32 mouse cellular contexts compared by ENCODE assay signal in genomic region chr19:26088318-26088717, GRCm38 (mm10).
"Had no signal": no experiment of that assay in that cellular context is flagged by ENCODE, and none has a peak within 500 bp of the region (broad histone marks: within the 10 kb centered on the region; RNA-seq: fewer than 3 reads in every experiment).

No protein-coding gene starts in this region.

- H3K27me3 ChIP-seq: limb, embryonic 12.5 days; limb, embryonic 13.5 days; limb, embryonic 15.5 days; liver, embryonic 12.5 days; liver, embryonic 13.5 days; liver, embryonic 15.5 days; lung, embryonic 15.5 days; megakaryocyte, embryonic 14.5 days; midbrain, embryonic 12.5 days; midbrain, embryonic 13.5 days; midbrain, embryonic 15.5 days; neural tube, embryonic 12.5 days had no signal

- H3K27ac ChIP-seq: limb, embryonic 10.5 days; limb, embryonic 12.5 days; limb, embryonic 13.5 days; limb, embryonic 15.5 days; liver, embryonic 12.5 days; liver, embryonic 13.5 days; liver, embryonic 14.5 days; liver, embryonic 15.5 days; lung, embryonic 15.5 days; macrophage; midbrain, embryonic 10.5 days; midbrain, embryonic 12.5 days; midbrain, embryonic 13.5 days; midbrain, embryonic 15.5 days; neural tube, embryonic 12.5 days had no signal

- ATAC-seq: liver, embryonic 12.5 days; liver, postnatal 0 days; lung, postnatal 0 days; midbrain, embryonic 13.5 days; midbrain, embryonic 15.5 days; midbrain, embryonic 16.5 days had no signal

- H3K4me1 ChIP-seq: limb, embryonic 10.5 days; limb, embryonic 12.5 days; limb, embryonic 13.5 days; limb, embryonic 15.5 days; liver, embryonic 12.5 days; liver, embryonic 13.5 days; liver, embryonic 15.5 days; lung, embryonic 15.5 days; megakaryocyte, embryonic 14.5 days; midbrain, embryonic 10.5 days; midbrain, embryonic 12.5 days; midbrain, embryonic 13.5 days; midbrain, embryonic 15.5 days; neural tube, embryonic 12.5 days had no signal

- H3K9ac ChIP-seq: limb, embryonic 12.5 days; limb, embryonic 13.5 days; limb, embryonic 15.5 days; liver, embryonic 12.5 days; liver, embryonic 13.5 days; liver, embryonic 14.5 days; liver, embryonic 15.5 days; liver, postnatal 0 days; lung, embryonic 14.5 days; lung, embryonic 15.5 days; midbrain, embryonic 12.5 days; midbrain, embryonic 13.5 days; midbrain, embryonic 15.5 days; neural tube, embryonic 12.5 days had no signal

- H3K36me3 ChIP-seq: limb, embryonic 10.5 days; limb, embryonic 12.5 days; limb, embryonic 13.5 days; limb, embryonic 15.5 days; liver, embryonic 12.5 days; liver, embryonic 13.5 days; liver, embryonic 15.5 days; lung, embryonic 15.5 days; midbrain, embryonic 10.5 days; midbrain, embryonic 12.5 days; midbrain, embryonic 13.5 days; midbrain, embryonic 15.5 days; neural tube, embryonic 12.5 days had no signal

- H3K9me3 ChIP-seq: limb, embryonic 10.5 days; limb, embryonic 12.5 days; limb, embryonic 13.5 days; limb, embryonic 15.5 days; liver, embryonic 12.5 days; liver, embryonic 13.5 days; liver, embryonic 15.5 days; lung, embryonic 15.5 days; midbrain, embryonic 10.5 days; midbrain, embryonic 12.5 days; midbrain, embryonic 13.5 days; midbrain, embryonic 15.5 days; neural tube, embryonic 12.5 days had no signal

- DNase-seq: left cerebral cortex, postnatal 4 days; liver; liver, embryonic 13.5 days; liver, postnatal 0 days; lung, adult 18-20 months; lung, adult 2 months; lung, embryonic 14.5 days; lung, postnatal 10 days; lung, postnatal 14 days; lung, postnatal 36 days; lung, postnatal 4 days; midbrain, embryonic 14.5 days had no signal

- H3K4me2 ChIP-seq: limb, embryonic 12.5 days; limb, embryonic 13.5 days; limb, embryonic 15.5 days; liver, embryonic 11.5 days; liver, embryonic 12.5 days; liver, embryonic 13.5 days; liver, embryonic 15.5 days; lung, embryonic 14.5 days; lung, embryonic 15.5 days; midbrain, embryonic 11.5 days; midbrain, embryonic 12.5 days; midbrain, embryonic 13.5 days; midbrain, embryonic 15.5 days; neural tube, embryonic 12.5 days had no signal

- H3K4me3 ChIP-seq: limb, embryonic 10.5 days; limb, embryonic 12.5 days; limb, embryonic 13.5 days; limb, embryonic 15.5 days; liver, embryonic 12.5 days; liver, embryonic 13.5 days; liver, embryonic 15.5 days; lung, embryonic 15.5 days; megakaryocyte, embryonic 14.5 days; midbrain, embryonic 10.5 days; midbrain, embryonic 12.5 days; midbrain, embryonic 13.5 days; midbrain, embryonic 15.5 days; myocyte; neural tube, embryonic 12.5 days had no signal
